Comparison of ENCODE assay signal across 15 mouse cellular contexts in the genomic region with DNA sequence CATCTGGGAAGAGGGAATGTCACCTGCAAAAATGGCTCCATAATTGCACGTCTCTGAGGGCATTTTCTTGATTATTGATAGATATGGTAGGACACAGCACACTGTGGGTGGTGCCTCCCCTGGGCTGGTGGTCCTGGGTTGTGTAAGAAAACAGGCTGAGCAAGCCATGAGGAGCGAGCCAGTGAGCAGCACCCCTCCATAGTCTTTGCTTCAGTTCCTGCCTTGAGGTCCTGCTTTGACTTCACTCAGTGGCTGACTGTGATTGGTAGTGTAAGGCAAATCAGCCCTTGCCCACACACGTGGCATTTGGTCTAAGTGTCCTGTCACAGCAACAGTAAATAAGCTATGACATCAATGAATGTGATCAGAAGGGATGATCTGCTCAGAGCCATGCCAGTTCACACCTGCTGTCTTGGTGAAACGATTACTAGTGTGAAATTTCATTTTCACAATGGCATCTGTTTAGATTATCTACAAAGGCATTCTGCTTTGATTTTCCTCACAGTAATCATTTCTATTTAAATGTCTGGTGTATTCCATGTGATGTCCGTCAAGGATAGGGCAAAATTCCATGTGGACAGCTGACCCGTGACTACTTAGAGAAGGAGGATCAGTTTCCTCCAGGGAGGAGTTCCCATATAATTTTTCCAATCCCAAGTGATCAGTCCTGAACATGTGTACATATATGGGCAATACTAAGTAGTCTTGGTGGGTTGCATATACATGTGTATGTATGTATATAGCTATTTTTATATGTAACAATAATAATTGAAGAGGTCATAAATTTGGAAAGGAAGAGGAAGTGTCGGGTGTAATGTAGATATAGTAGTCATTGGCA.
DNase-seq lines count a peak whose midpoint lies in the region; ATAC-seq and TF ChIP-seq lines count a peak whose summit lies in the region.
"Had no signal": no experiment of that assay in that cellular context is flagged by ENCODE, and none has a peak within 500 bp of the region (broad histone marks: within the 10 kb centered on the region; RNA-seq: fewer than 3 reads in every experiment).

No protein-coding gene starts in this region.

- no peaks in the 10 kb centered on the region for H3K4me1 ChIP-seq in hindbrain, embryonic 16.5 days (ENCODE audit: control insufficient read depth, insufficient read depth, low read depth, low read length)
- H3K4me1 ChIP-seq in hindbrain, embryonic 10.5 days (replicated peaks) = no peaks in the 10 kb centered on the region
- H3K4me1 ChIP-seq in lung, postnatal 0 days (ENCODE audit: insufficient read depth, low read depth, low read length) = no peaks in the 10 kb centered on the region
- H3K4me1 ChIP-seq in lung, adult 2 months (ENCODE audit: control insufficient read depth, insufficient read depth, low read length) = no peaks in the 10 kb centered on the region
- peaks cover 3% of the 10 kb centered on the region; the same call in 1 of the 2 replicates for H3K4me1 ChIP-seq in stomach, embryonic 16.5 days (ENCODE audit: control insufficient read depth, insufficient read depth, low read length)
- H3K4me1 ChIP-seq: forebrain, embryonic 13.5 days; limb, embryonic 13.5 days; liver, embryonic 15.5 days; midbrain, embryonic 13.5 days had no signal

- no peak for TF ChIP-seq CTCF in lung, postnatal 0 days (IDR thresholded peaks at IDR 0.05)
- no peak for TF ChIP-seq CTCF in lung, adult 2 months (IDR thresholded peaks at IDR 0.05; ENCODE audit: insufficient read depth, low read length)

- TF ChIP-seq EP300 in lung, postnatal 0 days (IDR thresholded peaks at IDR 0.05) = no peak

- H3K9ac ChIP-seq in hindbrain, embryonic 16.5 days (ENCODE audit: low read depth, low read length) = no peak overlapping the region
- no peak overlapping the region for H3K9ac ChIP-seq in lung, postnatal 0 days (replicated peaks; ENCODE audit: low read depth)
- H3K9ac ChIP-seq in stomach, embryonic 16.5 days (ENCODE audit: low read length) = no peak overlapping the region
- H3K9ac ChIP-seq: forebrain, embryonic 13.5 days; heart, embryonic 13.5 days; limb, embryonic 13.5 days; liver, embryonic 15.5 days; midbrain, embryonic 13.5 days had no signal

- no peaks in the 10 kb centered on the region for H3K9me3 ChIP-seq in hindbrain, embryonic 16.5 days (ENCODE audit: control insufficient read depth, low read length)
- no peaks in the 10 kb centered on the region for H3K9me3 ChIP-seq in hindbrain, embryonic 10.5 days
- H3K9me3 ChIP-seq in lung, postnatal 0 days (ENCODE audit: low read length) = no peaks in the 10 kb centered on the region
- H3K9me3 ChIP-seq in stomach, embryonic 16.5 days (replicated peaks; ENCODE audit: control insufficient read depth, low read length) = no peaks in the 10 kb centered on the region
- H3K9me3 ChIP-seq: forebrain, embryonic 13.5 days; heart, embryonic 13.5 days; liver, embryonic 15.5 days; midbrain, embryonic 13.5 days had no signal

- no peaks in the 10 kb centered on the region for H3K27me3 ChIP-seq in hindbrain, embryonic 16.5 days (replicated peaks; ENCODE audit: control insufficient read depth, insufficient read depth, low read length)
- H3K27me3 ChIP-seq in hindbrain, embryonic 10.5 days (ENCODE audit: insufficient read depth, poor library complexity, severe bottlenecking) = no peaks in the 10 kb centered on the region
- no peaks in the 10 kb centered on the region for H3K27me3 ChIP-seq in lung, postnatal 0 days (replicated peaks; ENCODE audit: insufficient read depth, low read length)
- H3K27me3 ChIP-seq in stomach, embryonic 16.5 days (ENCODE audit: control insufficient read depth, insufficient read depth, low read length) = no peaks in the 10 kb centered on the region
- H3K27me3 ChIP-seq: forebrain, embryonic 13.5 days; heart, embryonic 13.5 days; liver, embryonic 15.5 days; midbrain, embryonic 13.5 days had no signal

- TF ChIP-seq POLR2A in lung, adult 2 months (IDR thresholded peaks at IDR 0.05; ENCODE audit: borderline replicate concordance, extremely low read depth, low read depth, low read length) = no peak

- no peak overlapping the region for H3K4me2 ChIP-seq in hindbrain, embryonic 16.5 days (ENCODE audit: low read length)
- H3K4me2 ChIP-seq in lung, postnatal 0 days (replicated peaks; ENCODE audit: low read depth, low read length) = no peak overlapping the region
- H3K4me2 ChIP-seq in stomach, embryonic 16.5 days (ENCODE audit: low read depth, low read length) = no peak overlapping the region
- H3K4me2 ChIP-seq: forebrain, embryonic 13.5 days; heart, embryonic 13.5 days; limb, embryonic 13.5 days; liver, embryonic 15.5 days; midbrain, embryonic 13.5 days had no signal

- H3K27ac ChIP-seq in hindbrain, embryonic 16.5 days (ENCODE audit: low read depth, low read length) = peak overlapping the region; percentile 29; the same call in 1 of the 2 replicates
- H3K27ac ChIP-seq in hindbrain, embryonic 10.5 days = no peak overlapping the region
- no peak overlapping the region for H3K27ac ChIP-seq in lung, postnatal 0 days (ENCODE audit: low read length)
- peak overlapping the region; percentile 57 for H3K27ac ChIP-seq in stomach, embryonic 16.5 days (ENCODE audit: low read length)
- H3K27ac ChIP-seq: forebrain, embryonic 13.5 days; heart, embryonic 13.5 days; limb, embryonic 13.5 days; liver, embryonic 15.5 days; midbrain, embryonic 13.5 days had no signal

- ATAC-seq in hindbrain, embryonic 16.5 days = peak; percentile 42; the same call in 1 of the 2 replicates
- ATAC-seq in lung, postnatal 0 days = no peak
- peak; percentile 62 for ATAC-seq in stomach, embryonic 16.5 days (ENCODE audit: insufficient read depth, low FRiP score)
- ATAC-seq: forebrain, embryonic 13.5 days; midbrain, embryonic 13.5 days had no signal

- H3K4me3 ChIP-seq in hindbrain, embryonic 16.5 days (ENCODE audit: low read length) = no peak overlapping the region
- no peak overlapping the region for H3K4me3 ChIP-seq in hindbrain, embryonic 10.5 days
- no peak overlapping the region for H3K4me3 ChIP-seq in lung, postnatal 0 days (ENCODE audit: low read depth, low read length)
- H3K4me3 ChIP-seq in lung, adult 2 months (replicated peaks; ENCODE audit: extremely low read depth, low read depth, low read length) = no peak overlapping the region
- H3K4me3 ChIP-seq in stomach, embryonic 16.5 days (replicated peaks; ENCODE audit: low read length) = no peak overlapping the region
- H3K4me3 ChIP-seq: forebrain, embryonic 13.5 days; heart, embryonic 13.5 days; limb, embryonic 13.5 days; liver, embryonic 15.5 days; midbrain, embryonic 13.5 days had no signal

- 77% methylated on average over 7 of the region's 7 CpGs for WGBS in hindbrain, embryonic 16.5 days
- 84% methylated on average over 7 of the region's 7 CpGs for WGBS in hindbrain, embryonic 10.5 days
- 56% methylated on average over 7 of the region's 7 CpGs for WGBS in lung, postnatal 0 days
- WGBS in lung, adult 2 months = 64% methylated on average over 7 of the region's 7 CpGs
- WGBS in stomach, embryonic 16.5 days = 65% methylated on average over 7 of the region's 7 CpGs

- H3K36me3 ChIP-seq in hindbrain, embryonic 16.5 days (ENCODE audit: control insufficient read depth, insufficient read depth, low read length) = no peaks in the 10 kb centered on the region
- H3K36me3 ChIP-seq in hindbrain, embryonic 10.5 days = no peaks in the 10 kb centered on the region
- no peaks in the 10 kb centered on the region for H3K36me3 ChIP-seq in lung, postnatal 0 days (ENCODE audit: insufficient read depth, low read length)
- H3K36me3 ChIP-seq in stomach, embryonic 16.5 days (ENCODE audit: control insufficient read depth, insufficient read depth, low read length) = no peaks in the 10 kb centered on the region
- H3K36me3 ChIP-seq: heart, embryonic 13.5 days; limb, embryonic 13.5 days; liver, embryonic 15.5 days; midbrain, embryonic 13.5 days had no signal

- no peak for DNase-seq in hindbrain, embryonic 10.5 days (ENCODE audit: low spot score)
- DNase-seq in lung, postnatal 0 days (ENCODE audit: low spot score) = peak; percentile 30
- DNase-seq in lung, adult 2 months = no peak
- peak; percentile 75 for DNase-seq in cerebellum, adult 9-10 months
- no peak for DNase-seq in heart, adult 18-20 months
- no peak for DNase-seq in B cell, adult 2 months
- DNase-seq: kidney, adult 11 months; thymus, postnatal 14 days had no signal

Comparison
In these comparisons a context has a peak if more than half of its experiments do, and no peak if none do; other contexts are left out.
1. H3K27ac ChIP-seq: peak in hindbrain, embryonic 16.5 days (single experiment) and stomach, embryonic 16.5 days (single experiment); none in hindbrain, embryonic 10.5 days (single experiment) and lung, postnatal 0 days (single experiment).
2. DNase-seq: peak in lung, postnatal 0 days (single experiment) and cerebellum, adult 9-10 months (single experiment); none in hindbrain, embryonic 10.5 days (single experiment), lung, adult 2 months (single experiment), heart, adult 18-20 months (0 of 2) and B cell, adult 2 months (0 of 2).